Mouse (Mus musculus): ENCODE data around the gene Mmab. TPM values are rescaled to one million over a fixed set of nuclear protein-coding genes. Genes with fewer than 3 reads are reported as not detected.
A peak's percentile ranks its signal among the peaks of the same experiment; 100 is the strongest.

The Mmab gene
- polyA plus RNA-seq, 2 experiments: 7.1 to 9.1 TPM

- WGBS (ENCODE audit: insufficient replicate concordance): 1% methylated on average over 11 of the region's 11 CpGs
- no peak overlapping the region for H3K4me3 ChIP-seq (ENCODE audit: insufficient read depth in 1 of 2, low read depth in 2 of 2, low read length in 2 of 2)
- ATAC-seq (ENCODE audit: insufficient read depth): no peak
These were observed 23.2 kb upstream of the Mmab start for GRCm38 (mm10) chr5:114467019-114467418.

DNA sequence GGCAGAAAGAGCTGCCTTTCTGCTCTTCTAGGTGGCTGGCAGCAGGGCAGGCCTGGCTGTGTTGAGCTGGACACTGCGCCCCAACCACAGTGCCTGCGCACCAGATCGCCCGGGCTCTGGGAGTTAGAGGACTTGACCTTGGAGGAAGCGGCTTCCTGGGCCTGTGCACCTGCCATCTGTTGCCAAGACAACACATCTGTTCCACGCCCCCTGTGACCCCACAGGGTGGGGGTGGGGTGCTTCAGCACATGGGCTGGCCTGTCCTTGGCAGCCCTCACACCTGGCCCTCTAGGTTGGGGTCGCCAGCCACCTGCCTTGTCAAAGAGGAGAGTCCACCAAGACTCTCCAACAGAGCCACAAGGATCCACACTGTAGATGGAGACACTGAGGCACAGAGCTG is 21.8 kb upstream of the Mmab start:
- WGBS (ENCODE audit: insufficient replicate concordance): 71% methylated on average over 7 of the region's 7 CpGs
- no peak overlapping the region for H3K9ac ChIP-seq (replicated peaks)
- TF ChIP-seq EP300 (IDR thresholded peaks at IDR 0.05; ENCODE audit: low read depth): no peak
- no peaks in the 10 kb centered on the region for H3K9me3 ChIP-seq (ENCODE audit: control insufficient read depth, low read length)
- H3K27me3 ChIP-seq (ENCODE audit: control insufficient read depth, insufficient read depth, low read length): no peaks in the 10 kb centered on the region
- H3K27ac ChIP-seq: no peak overlapping the region
- ATAC-seq (ENCODE audit: insufficient read depth) (no peak), DNase-seq (ENCODE audit: low read depth in 3 of 3, low spot score in 3 of 3) (no peak)
- no peak overlapping the region for H3K4me2 ChIP-seq (ENCODE audit: low read depth)
- no peak overlapping the region for H3K4me3 ChIP-seq (ENCODE audit: insufficient read depth in 1 of 2, low read depth in 2 of 2, low read length in 2 of 2)
- H3K4me1 ChIP-seq (replicated peaks; ENCODE audit: control insufficient read depth in 2 of 2, insufficient read depth in 2 of 2, low read length in 1 of 2): no peaks in the 10 kb centered on the region
- no peaks in the 10 kb centered on the region for H3K36me3 ChIP-seq (replicated peaks; ENCODE audit: control insufficient read depth, insufficient read depth, low read depth)

More at GRCm38 (mm10) chr5:114467019-114467418, 23.2 kb upstream of the Mmab start:
- no peaks in the 10 kb centered on the region for H3K36me3 ChIP-seq (replicated peaks; ENCODE audit: control insufficient read depth, insufficient read depth, low read depth)
- H3K9ac ChIP-seq (replicated peaks): no peak overlapping the region
- no peaks in the 10 kb centered on the region for H3K4me1 ChIP-seq (replicated peaks; ENCODE audit: control insufficient read depth in 2 of 2, insufficient read depth in 2 of 2, low read length in 1 of 2)
- TF ChIP-seq EP300 (IDR thresholded peaks at IDR 0.05; ENCODE audit: low read depth) (no peak), CTCF (IDR thresholded peaks at IDR 0.05; ENCODE audit: low read depth) (no peak)
- H3K4me2 ChIP-seq (ENCODE audit: low read depth): peak overlapping the region; percentile 37
- H3K9me3 ChIP-seq (ENCODE audit: control insufficient read depth, low read length): no peaks in the 10 kb centered on the region
- H3K27ac ChIP-seq: no peak overlapping the region
- H3K27me3 ChIP-seq (ENCODE audit: control insufficient read depth, insufficient read depth, low read length): no peaks in the 10 kb centered on the region
- no peak for DNase-seq (ENCODE audit: low read depth in 3 of 3, low spot score in 3 of 3)

DNA sequence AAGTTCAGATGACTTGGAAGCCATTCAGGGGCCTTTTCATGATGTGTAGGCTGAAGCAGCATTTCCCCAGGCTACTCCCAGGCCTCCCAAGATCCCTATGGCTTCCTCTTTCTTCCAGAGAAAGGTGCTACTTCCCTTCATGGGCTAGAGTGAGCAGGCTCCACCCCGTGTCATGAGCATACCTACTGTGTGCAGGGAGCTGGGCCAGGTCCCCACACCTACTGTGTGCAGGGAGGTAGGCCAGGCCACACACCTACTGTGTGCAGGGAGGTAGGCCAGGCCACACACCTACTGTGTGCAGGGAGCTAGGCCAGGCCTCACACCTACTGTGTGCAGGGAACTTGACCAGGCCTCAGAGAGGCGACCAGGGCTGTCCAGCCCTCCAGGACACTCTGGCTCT is 20.7 kb upstream of the Mmab start:
- ATAC-seq (ENCODE audit: insufficient read depth) (no peak), DNase-seq (ENCODE audit: low read depth in 3 of 3, low spot score in 3 of 3) (no peak)
- no peak overlapping the region for H3K9ac ChIP-seq (replicated peaks)
- WGBS (ENCODE audit: insufficient replicate concordance): 45% methylated on average over 2 of the region's 2 CpGs
- no peaks in the 10 kb centered on the region for H3K36me3 ChIP-seq (replicated peaks; ENCODE audit: control insufficient read depth, insufficient read depth, low read depth)
- TF ChIP-seq EP300 (IDR thresholded peaks at IDR 0.05; ENCODE audit: low read depth) (no peak), CTCF (IDR thresholded peaks at IDR 0.05; ENCODE audit: low read depth) (no peak)
- no peaks in the 10 kb centered on the region for H3K27me3 ChIP-seq (ENCODE audit: control insufficient read depth, insufficient read depth, low read length)
- H3K27ac ChIP-seq: no peak overlapping the region
- H3K4me2 ChIP-seq (ENCODE audit: low read depth): no peak overlapping the region
- no peaks in the 10 kb centered on the region for H3K4me1 ChIP-seq (replicated peaks; ENCODE audit: control insufficient read depth in 2 of 2, insufficient read depth in 2 of 2, low read length in 1 of 2)
- H3K4me3 ChIP-seq (ENCODE audit: insufficient read depth in 1 of 2, low read depth in 2 of 2, low read length in 2 of 2): no peak overlapping the region
- H3K9me3 ChIP-seq (ENCODE audit: control insufficient read depth, low read length): no peaks in the 10 kb centered on the region

GRCm38 (mm10) chr5:114462067-114463040 is 18.5 kb upstream of the Mmab start:
- DNase-seq (ENCODE audit: low read depth in 3 of 3, low spot score in 3 of 3) (no peak), ATAC-seq (ENCODE audit: insufficient read depth) (no peak)
- TF ChIP-seq EP300 (IDR thresholded peaks at IDR 0.05; ENCODE audit: low read depth) (no peak), CTCF (IDR thresholded peaks at IDR 0.05; ENCODE audit: low read depth) (no peak)
- no peak overlapping the region for H3K9ac ChIP-seq (replicated peaks)
- H3K4me1 ChIP-seq (replicated peaks; ENCODE audit: control insufficient read depth in 2 of 2, insufficient read depth in 2 of 2, low read length in 1 of 2): no peaks in the 10 kb centered on the region
- H3K36me3 ChIP-seq (replicated peaks; ENCODE audit: control insufficient read depth, insufficient read depth, low read depth): no peaks in the 10 kb centered on the region
- H3K9me3 ChIP-seq (ENCODE audit: control insufficient read depth, low read length): no peaks in the 10 kb centered on the region
- H3K27me3 ChIP-seq (ENCODE audit: control insufficient read depth, insufficient read depth, low read length): no peaks in the 10 kb centered on the region
- H3K4me2 ChIP-seq (ENCODE audit: low read depth): no peak overlapping the region
- no peak overlapping the region for H3K27ac ChIP-seq
- H3K4me3 ChIP-seq (ENCODE audit: insufficient read depth in 1 of 2, low read depth in 2 of 2, low read length in 2 of 2): no peak overlapping the region
- WGBS (ENCODE audit: insufficient replicate concordance): 70% methylated on average over 24 of the region's 24 CpGs

DNA sequence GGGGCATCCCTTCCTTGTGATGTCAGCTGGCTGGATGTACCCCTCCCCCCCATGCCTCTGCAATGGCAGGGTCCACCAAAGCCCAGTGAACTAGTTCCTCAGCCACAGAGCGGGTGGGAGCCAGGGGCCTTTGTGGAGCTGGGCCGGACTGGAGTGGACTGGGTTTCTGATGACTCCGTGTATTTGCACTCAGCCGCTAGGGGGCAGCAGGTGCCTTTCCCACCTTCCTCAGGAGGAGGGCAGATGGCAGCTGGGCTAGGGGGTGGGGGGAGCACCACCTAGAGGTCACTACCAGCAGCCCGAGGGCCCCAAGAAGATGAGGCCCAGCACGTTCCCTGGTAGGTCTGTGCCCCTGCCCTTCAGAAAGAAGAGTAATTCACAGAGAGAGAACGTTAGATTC is 17.4 kb upstream of the Mmab start:
- H3K27me3 ChIP-seq (ENCODE audit: control insufficient read depth, insufficient read depth, low read length): no peaks in the 10 kb centered on the region
- no peak overlapping the region for H3K4me2 ChIP-seq (ENCODE audit: low read depth)
- 2% methylated on average over 7 of the region's 7 CpGs for WGBS (ENCODE audit: insufficient replicate concordance)
- H3K9ac ChIP-seq (replicated peaks): no peak overlapping the region
- TF ChIP-seq EP300 (IDR thresholded peaks at IDR 0.05; ENCODE audit: low read depth) (no peak), CTCF (IDR thresholded peaks at IDR 0.05; ENCODE audit: low read depth) (peak; percentile 94)
- ATAC-seq (ENCODE audit: insufficient read depth): peak; percentile 45; the same call in 1 of the 2 replicates
- DNase-seq (ENCODE audit: low read depth in 3 of 3, low spot score in 3 of 3): peak; percentile 26 to 32 (median 29)
- H3K27ac ChIP-seq: no peak overlapping the region
- H3K36me3 ChIP-seq (replicated peaks; ENCODE audit: control insufficient read depth, insufficient read depth, low read depth): no peaks in the 10 kb centered on the region
- no peak overlapping the region for H3K4me3 ChIP-seq (ENCODE audit: insufficient read depth in 1 of 2, low read depth in 2 of 2, low read length in 2 of 2)
- H3K4me1 ChIP-seq (replicated peaks; ENCODE audit: control insufficient read depth in 2 of 2, insufficient read depth in 2 of 2, low read length in 1 of 2): no peaks in the 10 kb centered on the region
- H3K9me3 ChIP-seq (ENCODE audit: control insufficient read depth, low read length): no peaks in the 10 kb centered on the region
